Mouse (Mus musculus) heart, embryonic 12.5 days (tissue): Measurements from ENCODE around the gene Syna. TPM values are rescaled to one million over a fixed set of nuclear protein-coding genes. Genes with fewer than 3 reads are reported as not detected.

Source experiments
- ATAC-seq: fragments of 200-750 bp; cut with Nextera tagmentation; 2 replicates; pipeline ENCODE4 v1.8.0; 2017; ENCODE audit warnings: moderate TSS enrichment, moderate library complexity; ENCODE audit not compliant: insufficient number of reproducible peaks, low FRiP score
- H3K27ac ChIP-seq: fragments of 300-500 bp; sonication (generic); 2 replicates; pipeline ENCODE4 v1.5.1; 2016; ENCODE audit warnings: mild to moderate bottlenecking, moderate library complexity; ENCODE audit not compliant: poor library complexity, severe bottlenecking
- H3K27me3 ChIP-seq: fragments of 300-500 bp; sonication (generic); replicated peaks from 2 replicates; pipeline ENCODE4 v1.6.1; 2016; ENCODE audit warnings: mild to moderate bottlenecking, moderate library complexity
- H3K36me3 ChIP-seq: fragments of 300-500 bp; sonication (generic); 2 replicates; pipeline ENCODE4 v1.6.1; 2016; ENCODE audit warnings: mild to moderate bottlenecking, moderate library complexity
- H3K4me1 ChIP-seq: fragments of 300-500 bp; sonication (generic); replicated peaks from 2 replicates; pipeline ENCODE4 v1.6.1; 2016; ENCODE audit warnings: mild to moderate bottlenecking
- H3K4me2 ChIP-seq: fragments of 300-500 bp; sonication (generic); 2 replicates; pipeline ENCODE4 v1.6.1; 2016; ENCODE audit warnings: mild to moderate bottlenecking, moderate library complexity
- H3K4me3 ChIP-seq: fragments of 300-500 bp; sonication (generic); 2 replicates; pipeline ENCODE4 v1.5.1; 2016; ENCODE audit warnings: mild to moderate bottlenecking
- H3K9ac ChIP-seq: fragments of 300-500 bp; sonication (generic); 2 replicates; pipeline ENCODE4 v1.6.1; 2016; ENCODE audit warnings: mild to moderate bottlenecking, moderate library complexity
- H3K9me3 ChIP-seq: fragments of 300-500 bp; sonication (generic); replicated peaks from 2 replicates; pipeline ENCODE4 v1.6.1; 2016; ENCODE audit warnings: mild to moderate bottlenecking, moderate library complexity
- WGBS: fragments of 180-500 bp; shearing (Covaris S2); methylation state at CpG from one replicate; pipeline ENCODE4 v1.1.7; 2016; 5-methylcytosine and 5-hydroxymethylcytosine counted together
- polyA plus RNA-seq: library from polyadenylated mRNA; unstranded; fragments of >200 nt; fragmentation: Nextera tagmentation; extraction: Ambion mirVana; gene quantifications from 2 replicates; pipeline ENCODE4 v1.2.1, GENCODE M21; 2016

The Syna gene
- polyA plus RNA-seq, result not detected in 2 replicates

- Histone ChIP-seq H3K4me1 (peaks cover 8% of the 10 kb centered on the region), H3K4me3 (no peak within 1 kb of the TSS), H3K4me2 (no peak within 1 kb of the TSS), H3K9me3 (peaks cover 3% of the 10 kb centered on the region; the same call in 1 of the 2 replicates), H3K9ac (no peak within 1 kb of the TSS), H3K36me3 (no peaks in the 10 kb centered on the region), H3K27me3 (no peaks in the 10 kb centered on the region), H3K27ac (no peak within 1 kb of the TSS)
- ATAC-seq, result no peak
- 76% methylated on average over 7 of the region's 7 CpGs for WGBS
These were observed at the start of gene Syna for GRCm38 (mm10) chr5:134560071-134560449. TSS of gene Syna (minus strand) at chr5:134560171.

GRCm38 (mm10) chr5:134607121-134607520 is 47.1 kb upstream of the Syna start:
- Histone ChIP-seq H3K36me3 (peaks cover 6% of the 10 kb centered on the region), H3K9ac (no peak overlapping the region), H3K9me3 (no peaks in the 10 kb centered on the region), H3K4me1 (no peaks in the 10 kb centered on the region), H3K4me2 (no peak overlapping the region), H3K4me3 (no peak overlapping the region), H3K27ac (no peak overlapping the region), H3K27me3 (no peaks in the 10 kb centered on the region)
- 66% methylated on average over 5 of the region's 5 CpGs for WGBS
- no peak for ATAC-seq

GRCm38 (mm10) chr5:134606314-134606713 is 46.3 kb upstream of the Syna start:
- Histone ChIP-seq H3K27me3 (no peaks in the 10 kb centered on the region), H3K36me3 (peaks cover 8% of the 10 kb centered on the region), H3K4me2 (no peak overlapping the region), H3K9me3 (no peaks in the 10 kb centered on the region), H3K27ac (no peak overlapping the region), H3K9ac (no peak overlapping the region), H3K4me3 (no peak overlapping the region), H3K4me1 (no peaks in the 10 kb centered on the region)
- no peak for ATAC-seq

- Histone ChIP-seq H3K36me3 (peaks cover 16% of the 10 kb centered on the region), H3K27ac (no peak overlapping the region), H3K4me1 (no peaks in the 10 kb centered on the region), H3K9me3 (no peaks in the 10 kb centered on the region), H3K4me3 (no peak overlapping the region), H3K9ac (no peak overlapping the region), H3K27me3 (no peaks in the 10 kb centered on the region), H3K4me2 (no peak overlapping the region)
- ATAC-seq, result no peak
- WGBS, result 76% methylated on average over 11 of the region's 11 CpGs
These were observed 44.4 kb upstream of the Syna start for GRCm38 (mm10) chr5:134604376-134604775.

DNA sequence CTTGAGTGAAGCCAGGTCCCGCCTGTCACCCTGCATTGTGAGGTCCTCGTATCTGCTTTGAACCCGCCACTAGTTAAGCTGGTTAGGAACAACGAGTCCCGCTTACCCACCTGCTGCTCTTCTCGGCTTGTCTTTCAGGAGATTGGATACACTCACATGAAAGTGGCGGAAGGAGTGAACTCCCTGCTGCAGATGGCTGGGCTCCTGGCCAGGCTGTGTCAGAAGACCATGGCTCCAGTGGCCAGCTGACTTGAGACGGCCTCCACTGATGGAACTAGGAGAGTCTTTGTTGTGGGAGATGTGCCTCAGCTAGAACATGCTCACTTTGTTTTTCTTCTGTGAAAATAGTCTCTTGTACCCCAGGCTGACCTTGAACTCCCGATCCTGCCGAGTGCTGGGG is 37.7 kb upstream of the Syna start:
- Histone ChIP-seq H3K4me1 (peaks cover 3% of the 10 kb centered on the region; the same call in 1 of the 2 replicates), H3K36me3 (peaks cover 75% of the 10 kb centered on the region), H3K27ac (no peak overlapping the region), H3K4me2 (no peak overlapping the region), H3K4me3 (no peak overlapping the region), H3K9me3 (no peaks in the 10 kb centered on the region), H3K27me3 (no peaks in the 10 kb centered on the region), H3K9ac (no peak overlapping the region)
- WGBS, result 79% methylated on average over 10 of the region's 10 CpGs
- ATAC-seq, result no peak

- ATAC-seq, result peak; percentile 52; the same call in 1 of the 2 replicates
- Histone ChIP-seq H3K27me3 (no peaks in the 10 kb centered on the region), H3K27ac (no peak overlapping the region), H3K36me3 (peaks cover 91% of the 10 kb centered on the region), H3K4me3 (no peak overlapping the region), H3K4me2 (no peak overlapping the region), H3K4me1 (peaks cover 5% of the 10 kb centered on the region; the same call in 1 of the 2 replicates), H3K9me3 (no peaks in the 10 kb centered on the region), H3K9ac (no peak overlapping the region)
- WGBS, result 55% methylated on average over 9 of the region's 9 CpGs
These were observed 33.1 kb upstream of the Syna start for GRCm38 (mm10) chr5:134593093-134593492.

- ATAC-seq, result no peak
These were observed 32.1 kb upstream of the Syna start for GRCm38 (mm10) chr5:134592026-134592581.

GRCm38 (mm10) chr5:134589900-134590299 is 29.9 kb upstream of the Syna start:
- WGBS, result 84% methylated on average over 3 of the region's 3 CpGs
- H3K4me2 ChIP-seq, result no peak overlapping the region
- no peak overlapping the region for H3K4me3 ChIP-seq
- no peaks in the 10 kb centered on the region for H3K9me3 ChIP-seq
- H3K36me3 ChIP-seq, result peaks cover 71% of the 10 kb centered on the region
- no peak for ATAC-seq
- no peak overlapping the region for H3K27ac ChIP-seq
- H3K4me1 ChIP-seq, result peaks cover 5% of the 10 kb centered on the region; the same call in 1 of the 2 replicates
- no peaks in the 10 kb centered on the region for H3K27me3 ChIP-seq
- no peak overlapping the region for H3K9ac ChIP-seq

More at GRCm38 (mm10) chr5:134592026-134592581, 32.1 kb upstream of the Syna start:
- H3K9me3 ChIP-seq, result no peaks in the 10 kb centered on the region
- WGBS, result 79% methylated on average over 11 of the region's 11 CpGs
- peaks cover 89% of the 10 kb centered on the region for H3K36me3 ChIP-seq
- no peak overlapping the region for H3K27ac ChIP-seq
- no peak overlapping the region for H3K4me3 ChIP-seq
- no peak overlapping the region for H3K4me2 ChIP-seq
- H3K9ac ChIP-seq, result no peak overlapping the region
- H3K4me1 ChIP-seq, result peaks cover 5% of the 10 kb centered on the region; the same call in 1 of the 2 replicates
- no peaks in the 10 kb centered on the region for H3K27me3 ChIP-seq

DNA sequence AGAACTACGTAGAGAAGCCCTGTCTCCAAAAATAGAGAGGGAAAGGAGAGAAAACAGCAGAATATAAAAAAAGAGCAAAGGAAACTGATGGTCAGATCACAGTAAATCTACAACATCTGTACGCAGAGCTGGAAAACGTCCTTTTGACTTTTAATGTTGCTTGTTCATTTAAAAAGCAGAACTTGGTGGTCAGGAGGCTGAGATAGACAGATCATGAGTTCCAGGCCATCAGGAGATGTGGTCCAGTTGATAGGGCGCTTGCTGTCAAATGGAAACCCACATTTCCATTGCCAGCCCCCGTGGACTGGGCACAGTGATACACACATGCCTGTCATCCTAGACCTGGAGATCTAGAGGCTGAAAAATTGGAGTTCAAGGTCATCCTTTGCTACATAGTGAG is 24.8 kb upstream of the Syna start:
- H3K36me3 ChIP-seq, result peaks cover 24% of the 10 kb centered on the region
- H3K27ac ChIP-seq, result no peak overlapping the region
- no peak overlapping the region for H3K4me2 ChIP-seq
- no peak overlapping the region for H3K9ac ChIP-seq
- peaks cover 9% of the 10 kb centered on the region for H3K4me1 ChIP-seq
- WGBS, result 81% methylated on average over 5 of the region's 5 CpGs
- H3K27me3 ChIP-seq, result no peaks in the 10 kb centered on the region
- no peak for ATAC-seq
- no peak overlapping the region for H3K4me3 ChIP-seq
- no peaks in the 10 kb centered on the region for H3K9me3 ChIP-seq

- Histone ChIP-seq H3K4me1 (peaks cover 9% of the 10 kb centered on the region), H3K9me3 (no peaks in the 10 kb centered on the region), H3K27ac (no peak overlapping the region), H3K36me3 (peaks cover 17% of the 10 kb centered on the region), H3K9ac (peak overlapping the region; percentile 96; the same call in 1 of the 2 replicates), H3K4me3 (peak overlapping the region; percentile 98; the same call in 1 of the 2 replicates), H3K4me2 (peak overlapping the region; percentile 89), H3K27me3 (no peaks in the 10 kb centered on the region)
- WGBS, result 75% methylated on average over 3 of the region's 3 CpGs
- ATAC-seq, result no peak
These were observed 23.9 kb upstream of the Syna start for GRCm38 (mm10) chr5:134583884-134584213.

- H3K36me3 ChIP-seq, result peaks cover 13% of the 10 kb centered on the region
- H3K4me1 ChIP-seq, result peaks cover 9% of the 10 kb centered on the region
- H3K4me2 ChIP-seq, result peak overlapping the region; percentile 89
- H3K4me3 ChIP-seq, result peak overlapping the region; percentile 98
- H3K9me3 ChIP-seq, result no peaks in the 10 kb centered on the region
- WGBS, result 31% methylated on average over 15 of the region's 15 CpGs
- peak overlapping the region; percentile 56; the same call in 1 of the 2 replicates for H3K27ac ChIP-seq
- peak overlapping the region; percentile 96 for H3K9ac ChIP-seq
- ATAC-seq, result no peak
- no peaks in the 10 kb centered on the region for H3K27me3 ChIP-seq
These were observed 23.3 kb upstream of the Syna start for GRCm38 (mm10) chr5:134583006-134583883.
